Mouse (Mus musculus): ENCODE measurements around the gene Dgat2. TPM values are rescaled to one million over a fixed set of nuclear protein-coding genes. Genes with fewer than 3 reads are reported as not detected.

The Dgat2 gene
- polyA plus RNA-seq, 1 experiment from 2014 or later: 18.5 TPM

GRCm38 (mm10) chr7:99159446-99159845, 23.1 kb downstream of the Dgat2 start:
- Histone ChIP-seq H3K9me3 (ENCODE audit: control insufficient read depth, low read length) (no peaks in the 10 kb centered on the region), H3K4me3 (replicated peaks; ENCODE audit: low read length) (no peak overlapping the region), H3K36me3 (ENCODE audit: control insufficient read depth, insufficient read depth) (no peaks in the 10 kb centered on the region), H3K4me1 (replicated peaks; ENCODE audit: control insufficient read depth, insufficient read depth, low read length) (peaks cover 3% of the 10 kb centered on the region; the same call in 1 of the 2 replicates), H3K27ac (ENCODE audit: low read length) (no peak overlapping the region), H3K9ac (replicated peaks; ENCODE audit: low read depth, low read length) (no peak overlapping the region), H3K27me3 (replicated peaks; ENCODE audit: control insufficient read depth, insufficient read depth, low read length) (no peaks in the 10 kb centered on the region), H3K4me2 (ENCODE audit: low read length) (no peak overlapping the region)
- no peak for ATAC-seq
- 60% methylated on average over 2 of the region's 2 CpGs for whole genome bisulfite sequencing

- Histone ChIP-seq H3K36me3 (ENCODE audit: control insufficient read depth, insufficient read depth) (no peaks in the 10 kb centered on the region), H3K9ac (replicated peaks; ENCODE audit: low read depth, low read length) (no peak overlapping the region), H3K9me3 (ENCODE audit: control insufficient read depth, low read length) (no peaks in the 10 kb centered on the region), H3K4me2 (ENCODE audit: low read length) (no peak overlapping the region), H3K27me3 (replicated peaks; ENCODE audit: control insufficient read depth, insufficient read depth, low read length) (no peaks in the 10 kb centered on the region), H3K4me1 (replicated peaks; ENCODE audit: control insufficient read depth, insufficient read depth, low read length) (peaks cover 3% of the 10 kb centered on the region; the same call in 1 of the 2 replicates), H3K27ac (ENCODE audit: low read length) (no peak overlapping the region), H3K4me3 (replicated peaks; ENCODE audit: low read length) (no peak overlapping the region)
- WGBS: 47% methylated on average over 5 of the region's 5 CpGs
- no peak for ATAC-seq
These were observed 23.6 kb downstream of the Dgat2 start for GRCm38 (mm10) chr7:99158904-99159303.

- Histone ChIP-seq H3K9ac (replicated peaks; ENCODE audit: low read depth, low read length) (no peak overlapping the region), H3K36me3 (ENCODE audit: control insufficient read depth, insufficient read depth) (no peaks in the 10 kb centered on the region), H3K4me1 (replicated peaks; ENCODE audit: control insufficient read depth, insufficient read depth, low read length) (peaks cover 3% of the 10 kb centered on the region; the same call in 1 of the 2 replicates), H3K4me3 (replicated peaks; ENCODE audit: low read length) (no peak overlapping the region), H3K4me2 (ENCODE audit: low read length) (no peak overlapping the region), H3K9me3 (ENCODE audit: control insufficient read depth, low read length) (no peaks in the 10 kb centered on the region), H3K27me3 (replicated peaks; ENCODE audit: control insufficient read depth, insufficient read depth, low read length) (no peaks in the 10 kb centered on the region), H3K27ac (ENCODE audit: low read length) (no peak overlapping the region)
- 85% methylated on average over 8 of the region's 8 CpGs for WGBS
- ATAC-seq: no peak
These were observed 24.5 kb downstream of the Dgat2 start for GRCm38 (mm10) chr7:99158011-99158410.

- Histone ChIP-seq H3K9ac (replicated peaks; ENCODE audit: low read depth, low read length) (no peak overlapping the region), H3K4me2 (ENCODE audit: low read length) (no peak overlapping the region), H3K4me3 (replicated peaks; ENCODE audit: low read length) (no peak overlapping the region), H3K9me3 (ENCODE audit: control insufficient read depth, low read length) (no peaks in the 10 kb centered on the region), H3K27me3 (replicated peaks; ENCODE audit: control insufficient read depth, insufficient read depth, low read length) (no peaks in the 10 kb centered on the region), H3K36me3 (ENCODE audit: control insufficient read depth, insufficient read depth) (no peaks in the 10 kb centered on the region), H3K27ac (ENCODE audit: low read length) (no peak overlapping the region), H3K4me1 (replicated peaks; ENCODE audit: control insufficient read depth, insufficient read depth, low read length) (peaks cover 3% of the 10 kb centered on the region; the same call in 1 of the 2 replicates)
- ATAC-seq: no peak
- 88% methylated on average over 10 of the region's 10 CpGs for WGBS
These were observed 25.8 kb downstream of the Dgat2 start for GRCm38 (mm10) chr7:99156737-99157136.

GRCm38 (mm10) chr7:99155311-99156289, 26.9 kb downstream of the Dgat2 start:
- peaks cover 3% of the 10 kb centered on the region; the same call in 1 of the 2 replicates for H3K4me1 ChIP-seq (replicated peaks; ENCODE audit: control insufficient read depth, insufficient read depth, low read length)
- ATAC-seq: peak; percentile 62
- WGBS: 21% methylated on average over 17 of the region's 17 CpGs
- peak overlapping the region; percentile 21; the same call in 1 of the 2 replicates for H3K4me3 ChIP-seq (replicated peaks; ENCODE audit: low read length)
- no peaks in the 10 kb centered on the region for H3K27me3 ChIP-seq (replicated peaks; ENCODE audit: control insufficient read depth, insufficient read depth, low read length)
- no peaks in the 10 kb centered on the region for H3K9me3 ChIP-seq (ENCODE audit: control insufficient read depth, low read length)
- H3K27ac ChIP-seq (ENCODE audit: low read length): no peak overlapping the region
- 0 out of 2 replicates have a peak overlapping the region, but pooled peaks have one; percentile 15 for H3K9ac ChIP-seq (replicated peaks; ENCODE audit: low read depth, low read length)
- H3K36me3 ChIP-seq (ENCODE audit: control insufficient read depth, insufficient read depth): no peaks in the 10 kb centered on the region
- H3K4me2 ChIP-seq (ENCODE audit: low read length): peak overlapping the region; percentile 41

- Histone ChIP-seq H3K4me3 (replicated peaks; ENCODE audit: low read length) (no peak overlapping the region), H3K4me1 (replicated peaks; ENCODE audit: control insufficient read depth, insufficient read depth, low read length) (peaks cover 3% of the 10 kb centered on the region; the same call in 1 of the 2 replicates), H3K27ac (ENCODE audit: low read length) (no peak overlapping the region), H3K9me3 (ENCODE audit: control insufficient read depth, low read length) (no peaks in the 10 kb centered on the region), H3K27me3 (replicated peaks; ENCODE audit: control insufficient read depth, insufficient read depth, low read length) (no peaks in the 10 kb centered on the region), H3K36me3 (ENCODE audit: control insufficient read depth, insufficient read depth) (no peaks in the 10 kb centered on the region), H3K9ac (replicated peaks; ENCODE audit: low read depth, low read length) (no peak overlapping the region), H3K4me2 (ENCODE audit: low read length) (no peak overlapping the region)
- 50% methylated on average over 8 of the region's 8 CpGs for WGBS
- ATAC-seq: peak; percentile 29; the same call in 1 of the 2 replicates
These were observed 27.8 kb downstream of the Dgat2 start for GRCm38 (mm10) chr7:99154648-99155151.

- Histone ChIP-seq H3K4me3 (replicated peaks; ENCODE audit: low read length) (no peak overlapping the region), H3K9ac (replicated peaks; ENCODE audit: low read depth, low read length) (no peak overlapping the region), H3K27me3 (replicated peaks; ENCODE audit: control insufficient read depth, insufficient read depth, low read length) (no peaks in the 10 kb centered on the region), H3K36me3 (ENCODE audit: control insufficient read depth, insufficient read depth) (no peaks in the 10 kb centered on the region), H3K9me3 (ENCODE audit: control insufficient read depth, low read length) (no peaks in the 10 kb centered on the region), H3K27ac (ENCODE audit: low read length) (no peak overlapping the region), H3K4me2 (ENCODE audit: low read length) (no peak overlapping the region), H3K4me1 (replicated peaks; ENCODE audit: control insufficient read depth, insufficient read depth, low read length) (peaks cover 3% of the 10 kb centered on the region; the same call in 1 of the 2 replicates)
- 95% methylated on average over 11 of the region's 11 CpGs for WGBS
- no peak for ATAC-seq
These were observed 28.8 kb downstream of the Dgat2 start for GRCm38 (mm10) chr7:99153686-99154202.

- no peak for ATAC-seq
- Histone ChIP-seq H3K9me3 (ENCODE audit: control insufficient read depth, low read length) (no peaks in the 10 kb centered on the region), H3K27ac (ENCODE audit: low read length) (no peak overlapping the region), H3K27me3 (replicated peaks; ENCODE audit: control insufficient read depth, insufficient read depth, low read length) (no peaks in the 10 kb centered on the region), H3K9ac (replicated peaks; ENCODE audit: low read depth, low read length) (no peak overlapping the region), H3K36me3 (ENCODE audit: control insufficient read depth, insufficient read depth) (no peaks in the 10 kb centered on the region), H3K4me1 (replicated peaks; ENCODE audit: control insufficient read depth, insufficient read depth, low read length) (peaks cover 3% of the 10 kb centered on the region; the same call in 1 of the 2 replicates), H3K4me2 (ENCODE audit: low read length) (no peak overlapping the region), H3K4me3 (replicated peaks; ENCODE audit: low read length) (no peak overlapping the region)
- WGBS: 89% methylated on average over 8 of the region's 8 CpGs
These were observed 29.8 kb downstream of the Dgat2 start for GRCm38 (mm10) chr7:99152756-99153155.

GRCm38 (mm10) chr7:99151342-99151741, 31.2 kb downstream of the Dgat2 start:
- ATAC-seq: peak; percentile 79
- Histone ChIP-seq H3K27ac (ENCODE audit: low read length) (no peak overlapping the region), H3K4me1 (replicated peaks; ENCODE audit: control insufficient read depth, insufficient read depth, low read length) (peaks cover 3% of the 10 kb centered on the region; the same call in 1 of the 2 replicates), H3K36me3 (ENCODE audit: control insufficient read depth, insufficient read depth) (no peaks in the 10 kb centered on the region), H3K9me3 (ENCODE audit: control insufficient read depth, low read length) (no peaks in the 10 kb centered on the region), H3K4me3 (replicated peaks; ENCODE audit: low read length) (no peak overlapping the region), H3K4me2 (ENCODE audit: low read length) (no peak overlapping the region), H3K9ac (replicated peaks; ENCODE audit: low read depth, low read length) (no peak overlapping the region), H3K27me3 (replicated peaks; ENCODE audit: control insufficient read depth, insufficient read depth, low read length) (no peaks in the 10 kb centered on the region)
- WGBS: 5% methylated on average over 7 of the region's 7 CpGs

Data from forebrain, embryonic 16.5 days (tissue).